Mouse (Mus musculus) limb, embryonic 14.5 days (tissue): Measurements from ENCODE around the gene Fbxo6. TPM values are rescaled to one million over a fixed set of nuclear protein-coding genes. Genes with fewer than 3 reads are reported as not detected.

ENCODE experiments used
- ATAC-seq: fragments of 200-750 bp; cut with Nextera tagmentation; 2 replicates; pipeline ENCODE4 v1.8.0; 2017; ENCODE audit warnings: low read depth, moderate number of reproducible peaks, moderate TSS enrichment; ENCODE audit not compliant: low FRiP score
- DNase-seq: peaks from one replicate; pipeline ENCODE4 v3.0.0-alpha.2; 2015; ENCODE audit warnings: low spot score
- H3K27ac ChIP-seq: fragments of 300-500 bp; sonication (generic); replicated peaks from 2 replicates; pipeline ENCODE4 v1.5.1; 2014; ENCODE audit warnings: low read depth, mild to moderate bottlenecking, low read length, moderate library complexity, mixed read lengths
- H3K27me3 ChIP-seq: fragments of 300-500 bp; sonication (generic); 2 replicates; pipeline ENCODE4 v1.6.1; 2014; ENCODE audit warnings: low read length, mixed read lengths; ENCODE audit not compliant: control insufficient read depth, insufficient read depth
- H3K36me3 ChIP-seq: fragments of 300-500 bp; sonication (generic); 2 replicates; pipeline ENCODE4 v1.6.1; 2014; ENCODE audit warnings: mild to moderate bottlenecking, low read length, moderate library complexity, mixed read lengths; ENCODE audit not compliant: control insufficient read depth, insufficient read depth
- H3K4me1 ChIP-seq: fragments of 300-500 bp; sonication (generic); 2 replicates; pipeline ENCODE4 v1.6.1; 2014; ENCODE audit warnings: antibody characterized with exemption, low read length, mixed read lengths; ENCODE audit not compliant: control insufficient read depth, insufficient read depth
- H3K4me2 ChIP-seq: fragments of 300-500 bp; sonication (generic); replicated peaks from 2 replicates; pipeline ENCODE4 v1.6.1; 2014; ENCODE audit warnings: low read depth, mild to moderate bottlenecking, low read length, moderate library complexity; ENCODE audit not compliant: severe bottlenecking
- H3K4me3 ChIP-seq: fragments of 300-500 bp; sonication (generic); replicated peaks from 2 replicates; pipeline ENCODE4 v1.5.1; 2014; ENCODE audit warnings: low read length
- H3K9ac ChIP-seq: fragments of 300-500 bp; sonication (generic); 2 replicates; pipeline ENCODE4 v1.6.1; 2014; ENCODE audit warnings: mild to moderate bottlenecking, low read depth, low read length, moderate library complexity; ENCODE audit not compliant: severe bottlenecking
- H3K9me3 ChIP-seq: fragments of 300-500 bp; sonication (generic); 2 replicates; pipeline ENCODE4 v1.6.1; 2016; ENCODE audit warnings: low read length; ENCODE audit not compliant: control insufficient read depth
- POLR2A ChIP-seq: fragments of 200-500 bp; IDR thresholded peaks from 2 replicates; pipeline ENCODE4 v1.8.0; 2012; ENCODE audit warnings: inconsistent platforms, mild to moderate bottlenecking, moderate library complexity, borderline replicate concordance; ENCODE audit not compliant: insufficient read depth, insufficient read length; ENCODE audit errors: extremely low read depth
- WGBS: fragments of 180-500 bp; shearing (Covaris S2); extraction: QIAGEN DNeasy Blood & Tissue Kit; methylation state at CpG from one replicate; pipeline ENCODE4 v1.1.7; 2014; 5-methylcytosine and 5-hydroxymethylcytosine counted together
- polyA plus RNA-seq, 2 experiments: library from polyadenylated mRNA; depleted of rRNA in 1 of 2; stranded (reverse) in 1 of 2; unstranded in 1 of 2; fragments of >200 nt; fragmentation: Nextera tagmentation in 1 of 2; extraction: Ambion mirVana in 1 of 2; gene quantifications; 2 replicates each; pipeline versions ENCODE4 v1.2.1 to v1.2.3; 2012 to 2014

Gene Fbxo6
- polyA plus RNA-seq, 2 experiments: 12.4 to 16.4 TPM

DNA sequence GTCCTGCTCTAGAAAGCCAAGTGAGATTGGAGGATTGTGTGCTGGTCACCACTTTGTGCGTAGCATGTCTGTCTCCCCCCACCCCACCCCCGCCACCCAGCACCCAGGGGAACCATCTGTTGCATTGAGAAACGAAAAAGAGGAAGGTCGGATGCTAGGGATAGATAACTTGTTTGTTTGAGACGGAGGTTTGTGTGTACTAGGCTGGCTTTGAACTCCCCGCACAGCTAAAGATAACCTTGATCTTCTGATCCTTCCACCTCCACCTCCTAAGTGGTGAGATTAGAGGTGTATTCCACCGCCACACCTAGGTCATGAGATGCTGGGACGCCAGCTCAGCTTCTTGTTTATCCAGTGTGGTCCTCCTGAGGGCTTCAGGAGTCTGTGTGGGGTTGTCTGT, 17.0 kb downstream of the Fbxo6 start:
- no peaks in the 10 kb centered on the region for H3K9me3 ChIP-seq
- no peak for TF ChIP-seq POLR2A
- peaks cover 6% of the 10 kb centered on the region; the same call in 1 of the 2 replicates for H3K4me1 ChIP-seq
- H3K4me3 ChIP-seq: no peak overlapping the region
- WGBS: 79% methylated on average over 8 of the region's 8 CpGs
- H3K4me2 ChIP-seq: no peak overlapping the region
- DNase-seq (no peak), ATAC-seq (no peak)
- H3K9ac ChIP-seq: no peak overlapping the region
- H3K27me3 ChIP-seq: peaks cover 4% of the 10 kb centered on the region; the same call in 1 of the 2 replicates
- H3K27ac ChIP-seq: no peak overlapping the region
- H3K36me3 ChIP-seq: no peaks in the 10 kb centered on the region

DNA sequence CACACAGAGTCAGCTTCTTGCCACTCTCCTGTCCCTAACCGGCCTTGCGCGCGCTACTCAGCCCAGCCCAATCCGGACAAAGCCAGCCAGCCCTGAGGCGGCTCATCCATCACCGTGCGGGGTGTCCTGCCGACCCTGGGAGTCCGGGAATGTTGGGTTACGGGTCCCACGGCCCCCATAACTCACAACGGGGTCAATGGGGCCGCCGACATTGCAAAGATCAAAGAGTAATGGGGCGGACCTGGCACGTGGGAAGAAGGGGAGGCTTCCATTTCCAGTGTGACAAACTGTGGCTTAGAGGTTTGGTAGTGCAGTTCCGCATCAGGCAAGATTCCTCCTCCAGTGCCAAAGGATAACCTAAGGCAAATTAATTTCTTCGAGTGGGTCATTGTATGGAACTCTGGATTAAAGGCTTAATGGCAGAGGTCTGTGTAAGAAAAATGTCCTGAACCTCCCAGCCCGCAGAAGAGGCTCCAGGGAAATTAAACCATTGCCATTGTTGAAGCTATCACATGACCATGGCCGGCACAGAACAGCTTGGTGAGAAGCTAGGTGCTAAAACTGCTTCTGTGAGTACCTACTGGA, 20.4 kb downstream of the Fbxo6 start:
- H3K27ac ChIP-seq: no peak overlapping the region
- H3K4me3 ChIP-seq: peak overlapping the region; percentile 78
- H3K9ac ChIP-seq: peak overlapping the region; percentile 88; the same call in 1 of the 2 replicates
- no peak for ATAC-seq
- peak overlapping the region; percentile 94 for H3K4me2 ChIP-seq
- peaks cover 6% of the 10 kb centered on the region; the same call in 1 of the 2 replicates for H3K4me1 ChIP-seq
- no peak for TF ChIP-seq POLR2A
- no peaks in the 10 kb centered on the region for H3K36me3 ChIP-seq
- WGBS: 2% methylated on average over 21 of the region's 21 CpGs
- H3K27me3 ChIP-seq: peaks cover 16% of the 10 kb centered on the region; the same call in 1 of the 2 replicates
- no peaks in the 10 kb centered on the region for H3K9me3 ChIP-seq
- no peak for DNase-seq

GRCm38 (mm10) chr4:148130561-148131413, 21.2 kb downstream of the Fbxo6 start, which contains the start of gene Draxin:
Gene Draxin, minus strand, starts transcription at chr4:148130698.
- peaks cover 16% of the 10 kb centered on the region; the same call in 1 of the 2 replicates for H3K27me3 ChIP-seq
- peak; percentile 60; the same call in 1 of the 2 replicates for TF ChIP-seq POLR2A
- H3K27ac ChIP-seq: peak within 1 kb of the TSS; percentile 38; the same call in 1 of the 2 replicates
- WGBS: under 1% methylated on average over 20 of the region's 87 CpGs
- DNase-seq (peak; percentile 67), ATAC-seq (peak; percentile 91)
- H3K4me1 ChIP-seq: peaks cover 6% of the 10 kb centered on the region; the same call in 1 of the 2 replicates
- peak within 1 kb of the TSS; percentile 88 for H3K9ac ChIP-seq
- H3K36me3 ChIP-seq: no peaks in the 10 kb centered on the region
- H3K4me2 ChIP-seq: peak within 1 kb of the TSS; percentile 94
- H3K4me3 ChIP-seq: peak within 1 kb of the TSS; percentile 78
- no peaks in the 10 kb centered on the region for H3K9me3 ChIP-seq

GRCm38 (mm10) chr4:148130133-148130532, 21.8 kb downstream of the Fbxo6 start, which contains the start of gene Mad2l2:
Gene Mad2l2, plus strand, starts transcription at chr4:148130384.
- WGBS: 2% methylated on average over 17 of the region's 18 CpGs
- Histone ChIP-seq H3K9ac (peak within 1 kb of the TSS; percentile 88), H3K27ac (peak within 1 kb of the TSS; percentile 38; the same call in 1 of the 2 replicates), H3K4me2 (peak within 1 kb of the TSS; percentile 94), H3K9me3 (no peaks in the 10 kb centered on the region), H3K4me1 (peaks cover 6% of the 10 kb centered on the region; the same call in 1 of the 2 replicates), H3K4me3 (peak within 1 kb of the TSS; percentile 78), H3K36me3 (no peaks in the 10 kb centered on the region), H3K27me3 (peaks cover 16% of the 10 kb centered on the region; the same call in 1 of the 2 replicates)
- TF ChIP-seq POLR2A: no peak
- DNase-seq (no peak), ATAC-seq (no peak)

DNA sequence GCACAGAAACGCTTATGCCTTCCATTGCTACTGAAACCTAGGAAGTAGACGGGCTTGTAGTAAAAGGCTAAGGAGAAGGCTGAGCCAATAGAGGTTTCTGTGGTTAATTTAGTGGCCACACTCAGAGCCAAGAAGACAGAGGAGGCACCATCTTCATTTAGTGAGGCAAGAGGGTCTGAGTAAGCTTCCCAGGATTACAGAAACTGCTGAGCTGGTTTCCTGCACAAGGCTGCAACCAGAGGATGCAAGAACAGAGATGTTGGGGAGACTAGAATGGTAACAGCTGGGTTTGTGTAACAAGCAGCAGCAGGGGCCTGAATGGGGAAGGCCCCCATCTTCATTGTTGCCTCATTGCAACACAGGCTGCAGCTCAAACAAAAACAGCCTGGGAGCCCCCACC, 23.3 kb downstream of the Fbxo6 start:
- WGBS: 77% methylated on average over 2 of the region's 2 CpGs

More for the DNA sequence above, 23.3 kb downstream of the Fbxo6 start:
- no peak for DNase-seq
- no peaks in the 10 kb centered on the region for H3K9me3 ChIP-seq
- peaks cover 6% of the 10 kb centered on the region; the same call in 1 of the 2 replicates for H3K4me1 ChIP-seq
- no peak overlapping the region for H3K9ac ChIP-seq
- no peak for ATAC-seq
- no peaks in the 10 kb centered on the region for H3K36me3 ChIP-seq
- TF ChIP-seq POLR2A: no peak
- H3K27me3 ChIP-seq: peaks cover 16% of the 10 kb centered on the region; the same call in 1 of the 2 replicates
- no peak overlapping the region for H3K4me3 ChIP-seq
- H3K4me2 ChIP-seq: no peak overlapping the region
- no peak overlapping the region for H3K27ac ChIP-seq
